Mouse (Mus musculus): ENCODE results near the gene Pdzrn4. TPM values are rescaled to one million over a fixed set of nuclear protein-coding genes. Genes with fewer than 3 reads are reported as not detected.

The Pdzrn4 gene
- total RNA-seq, 2 experiments from 2014 or later, result 14.2 to 18.9 TPM

- intact Hi-C loops (cut with DNase I), result no loop called here
- no peak for DNase-seq
These were observed 94.7 kb downstream of the Pdzrn4 start for GRCm38 (mm10) chr15:92491376-92491775.

DNA sequence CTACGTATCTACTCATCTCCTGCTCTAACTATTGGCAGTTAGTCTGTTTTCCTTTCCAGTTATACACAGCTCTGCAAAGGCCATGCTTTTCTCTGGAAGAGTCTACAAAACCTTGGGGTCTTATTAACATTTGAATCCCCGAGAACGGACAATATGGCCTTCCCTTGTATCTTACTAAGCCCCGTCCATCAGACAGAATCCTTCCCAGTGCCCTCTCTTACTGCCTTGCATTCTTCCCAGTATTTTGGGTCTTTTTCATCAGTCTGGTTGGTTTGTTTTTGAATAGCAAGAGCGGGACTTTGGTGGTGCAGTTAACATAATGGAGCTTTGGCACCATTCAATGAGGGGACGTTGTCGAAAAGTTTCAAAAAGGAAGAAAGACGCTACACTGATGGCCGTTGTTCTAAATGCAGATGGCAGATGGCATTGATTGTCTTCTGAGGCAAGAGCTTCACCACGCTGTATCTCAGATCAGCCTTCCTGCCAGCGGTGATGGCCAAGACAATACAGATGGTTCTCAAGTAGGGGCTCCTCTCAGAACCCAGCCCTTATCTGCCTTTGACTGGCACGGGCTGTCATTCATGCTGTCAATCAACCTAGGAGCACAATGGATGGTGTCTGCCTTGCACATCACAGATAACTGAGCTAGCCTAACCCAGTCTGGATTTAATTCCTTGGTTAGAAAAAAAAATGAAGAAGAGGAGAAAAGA is 98.9 kb downstream of the Pdzrn4 start:
- intact Hi-C loops (cut with DNase I), result no loop called here

DNA sequence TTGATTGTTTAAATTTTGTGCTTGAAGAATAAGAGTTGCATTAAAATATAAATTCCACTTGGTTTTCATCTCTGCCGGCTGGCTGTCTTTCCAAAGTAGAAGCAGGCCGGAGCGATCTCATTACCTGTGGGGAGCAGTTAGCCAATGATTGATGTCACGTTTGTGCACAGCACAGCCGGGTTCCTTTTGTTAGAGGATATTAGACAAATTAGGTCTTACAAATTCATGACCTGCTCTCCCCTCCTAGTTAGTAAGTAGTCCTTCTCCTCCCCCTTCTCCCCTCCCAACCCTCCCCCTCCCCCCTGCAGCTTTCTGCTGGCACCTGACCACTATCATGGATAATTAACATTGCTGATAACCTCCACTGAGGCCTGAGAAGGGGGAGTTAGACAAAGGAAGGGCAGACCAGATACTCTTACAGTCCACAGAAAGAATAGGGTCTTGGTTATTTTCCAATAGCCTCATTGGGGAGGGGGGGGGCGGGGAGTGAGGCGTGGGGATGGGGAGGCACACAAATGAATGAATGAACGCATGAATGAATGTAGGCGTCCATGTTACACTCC is 103.7 kb downstream of the Pdzrn4 start:
- no peak for DNase-seq
- intact Hi-C loops (cut with DNase I), result no loop called here

More for the DNA sequence above, 98.9 kb downstream of the Pdzrn4 start:
- DNase-seq, result no peak

- intact Hi-C loops (cut with DNase I), result no loop called here
- no peak for DNase-seq
These were observed 106.1 kb downstream of the Pdzrn4 start for GRCm38 (mm10) chr15:92502797-92503196.

GRCm38 (mm10) chr15:92509372-92509771 is 112.7 kb downstream of the Pdzrn4 start:
- intact Hi-C loops (cut with DNase I), result no loop called here
- no peak for DNase-seq

DNA sequence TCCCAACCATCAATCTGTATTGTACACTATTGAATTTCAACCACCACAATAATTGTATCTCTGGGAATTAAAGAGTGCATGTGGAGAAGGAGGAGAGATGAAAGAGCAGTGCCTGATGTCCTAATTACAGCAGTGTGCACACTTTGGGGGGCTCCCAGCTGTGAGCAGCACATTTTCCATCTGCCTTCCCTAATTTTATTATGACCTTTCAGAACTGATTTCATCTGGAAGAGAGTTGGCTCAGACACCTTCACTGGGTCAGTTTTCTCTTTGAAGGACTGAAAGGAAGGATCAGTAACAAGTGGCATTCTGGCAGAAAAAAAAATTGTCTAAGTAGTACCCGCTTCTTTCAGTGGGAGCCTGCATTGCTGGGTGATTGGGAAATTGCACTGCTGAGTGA is 119.0 kb downstream of the Pdzrn4 start:
- intact Hi-C loops (cut with DNase I), result no loop called here
- peak; percentile 24 for DNase-seq

DNA sequence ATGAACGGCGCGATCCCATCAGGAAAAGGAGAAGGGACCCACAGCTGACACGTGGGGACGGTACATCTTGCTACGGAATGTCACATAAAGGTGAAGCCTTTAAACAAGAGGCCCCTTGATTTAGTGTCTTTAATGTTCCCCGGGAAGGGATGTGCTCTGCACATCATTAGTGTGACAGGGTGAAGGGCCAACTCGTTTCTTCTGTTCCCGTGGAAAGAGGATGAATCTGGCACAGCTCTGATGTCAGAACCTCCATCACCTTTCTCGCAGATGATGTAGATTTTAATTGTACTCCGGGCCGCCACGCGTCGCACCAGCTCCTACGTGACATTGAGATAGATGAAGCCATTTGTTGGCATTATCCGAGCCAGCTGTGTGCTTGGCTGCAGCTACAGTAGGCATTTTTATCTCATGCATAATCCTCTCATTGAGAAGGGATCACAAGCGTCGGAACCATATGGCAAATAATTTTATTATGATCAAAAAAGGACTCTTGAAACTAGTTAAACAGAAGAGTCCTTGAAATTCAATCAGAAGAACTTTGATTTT is 124.1 kb downstream of the Pdzrn4 start:
- intact Hi-C loops (cut with DNase I), result no loop called here
- peak; percentile 7 for DNase-seq

DNA sequence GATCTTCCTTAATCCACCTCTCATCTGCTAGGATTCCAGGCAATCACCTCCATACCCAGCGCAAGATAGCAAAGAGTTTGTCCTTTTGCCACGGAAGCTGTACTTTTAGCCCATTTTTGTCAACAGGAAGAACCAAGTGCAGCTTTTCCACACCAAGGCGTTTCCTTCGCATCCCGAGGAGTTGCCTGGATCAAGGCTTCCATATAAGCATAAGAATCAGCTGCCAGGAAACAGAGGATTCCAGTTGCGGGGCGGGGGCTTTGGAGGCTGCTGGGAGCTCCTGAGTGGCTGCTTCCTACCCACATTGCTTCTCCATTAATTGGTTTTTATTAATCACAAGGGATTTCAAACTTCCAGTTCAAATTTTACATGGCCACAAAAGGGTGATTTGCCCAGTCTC is 125.0 kb downstream of the Pdzrn4 start:
- no peak for DNase-seq
- intact Hi-C loops (cut with DNase I), result no loop called here

GRCm38 (mm10) chr15:92524917-92525316 is 128.2 kb downstream of the Pdzrn4 start:
- intact Hi-C loops (cut with DNase I), result loop anchor here (5.0 kb wide), 1 partner anchor 692 kb away; no protein-coding TSS in a partner anchor
- DNase-seq, result peak; percentile 11

DNA sequence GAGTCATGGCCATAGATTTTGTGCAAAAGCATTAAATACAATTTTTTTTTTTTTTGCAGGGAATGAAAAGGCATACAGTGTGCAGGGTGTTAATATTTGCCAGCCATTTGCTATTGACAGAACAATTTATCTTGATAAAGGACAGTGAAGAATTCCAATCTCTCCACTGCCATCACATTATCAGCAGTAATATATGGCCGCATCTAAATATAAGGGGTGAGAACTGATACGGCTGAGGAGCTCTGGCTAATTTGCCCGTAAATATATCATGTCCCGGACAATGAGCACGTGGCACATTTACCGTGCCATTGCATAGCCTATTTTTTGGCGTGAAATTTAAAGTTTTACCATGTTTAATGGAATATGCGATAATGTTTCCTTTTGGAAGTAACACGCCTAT is 128.7 kb downstream of the Pdzrn4 start:
- DNase-seq, result no peak
- intact Hi-C loops (cut with DNase I), result loop anchor here (5.0 kb wide), 1 partner anchor 692 kb away; no protein-coding TSS in a partner anchor

GRCm38 (mm10) chr15:92526731-92527130 is 130.1 kb downstream of the Pdzrn4 start:
- intact Hi-C loops (cut with DNase I), result loop anchor here (5.0 kb wide), 1 partner anchor 691 kb away; no protein-coding TSS in a partner anchor
- no peak for DNase-seq

GRCm38 (mm10) chr15:92543252-92543651 is 146.6 kb downstream of the Pdzrn4 start:
- no peak for DNase-seq

DNA sequence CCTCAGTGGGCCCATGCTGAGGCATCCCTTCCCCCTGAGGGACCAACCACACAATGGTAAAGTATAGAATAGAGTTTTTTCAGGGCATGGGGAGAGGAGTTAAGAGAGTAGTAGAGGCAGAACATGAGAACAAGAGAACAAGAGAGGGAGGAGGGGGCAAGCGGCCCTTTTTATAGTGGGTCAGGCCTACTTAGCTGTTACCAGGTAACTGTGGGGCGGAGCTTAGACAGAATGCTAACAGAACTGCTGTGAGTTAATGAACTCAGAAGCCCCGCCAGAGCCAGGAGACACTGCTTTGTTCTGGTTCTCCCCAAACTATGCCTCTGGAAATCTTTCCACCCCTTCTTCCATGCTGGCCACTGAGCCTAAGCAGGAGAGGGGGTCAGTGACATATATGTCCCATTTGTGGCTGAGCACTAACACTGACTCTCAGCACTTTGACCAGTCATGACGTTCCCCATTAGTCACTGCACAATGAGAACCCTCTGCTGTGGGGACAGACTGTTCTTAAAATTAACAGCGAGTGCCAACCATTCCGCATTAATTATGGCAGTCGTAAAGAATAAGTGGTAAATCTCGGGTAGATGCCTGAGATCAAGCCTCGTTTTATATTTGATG is 150.7 kb downstream of the Pdzrn4 start:
- DNase-seq, result no peak
- intact Hi-C loops (cut with DNase I), result no loop called here

More at GRCm38 (mm10) chr15:92543252-92543651, 146.6 kb downstream of the Pdzrn4 start:
- intact Hi-C loops (cut with DNase I), result no loop called here

- intact Hi-C loops (cut with DNase I), result no loop called here
- DNase-seq, result no peak
These were observed 158.4 kb downstream of the Pdzrn4 start for GRCm38 (mm10) chr15:92555012-92555574.

GRCm38 (mm10) chr15:92555716-92556115 is 159.0 kb downstream of the Pdzrn4 start:
- DNase-seq, result no peak
- intact Hi-C loops (cut with DNase I), result no loop called here

DNA sequence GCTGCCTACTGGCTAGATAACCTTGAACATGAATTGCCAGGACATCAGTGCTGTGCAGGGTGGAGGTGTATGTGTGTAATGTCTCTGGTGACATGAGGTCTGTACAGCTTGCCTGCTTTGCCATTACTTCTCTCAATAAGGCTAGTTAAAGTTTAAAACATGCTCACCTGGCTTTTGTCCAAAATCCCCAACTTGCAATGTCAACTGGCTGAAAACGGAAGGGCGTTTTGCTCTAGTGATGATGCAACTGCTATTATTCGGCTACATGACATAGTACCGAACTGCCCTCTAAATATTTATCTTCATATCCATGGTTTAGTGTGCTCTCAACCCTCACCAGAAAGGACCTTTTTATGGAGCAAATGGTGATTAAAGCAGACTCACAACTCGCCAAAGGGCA is 161.9 kb downstream of the Pdzrn4 start:
- intact Hi-C loops (cut with DNase I), result no loop called here
- no peak for DNase-seq

GRCm38 (mm10) chr15:92562149-92562548 is 165.5 kb downstream of the Pdzrn4 start:
- DNase-seq, result no peak

GRCm38 (mm10) chr15:92563576-92563975 is 166.9 kb downstream of the Pdzrn4 start:
- intact Hi-C loops (cut with DNase I), result no loop called here
- DNase-seq, result no peak

More at GRCm38 (mm10) chr15:92562149-92562548, 165.5 kb downstream of the Pdzrn4 start:
- intact Hi-C loops (cut with DNase I), result no loop called here

- no peak for DNase-seq
- intact Hi-C loops (cut with DNase I), result no loop called here
These were observed 174.0 kb downstream of the Pdzrn4 start for GRCm38 (mm10) chr15:92570526-92571243.

DNA sequence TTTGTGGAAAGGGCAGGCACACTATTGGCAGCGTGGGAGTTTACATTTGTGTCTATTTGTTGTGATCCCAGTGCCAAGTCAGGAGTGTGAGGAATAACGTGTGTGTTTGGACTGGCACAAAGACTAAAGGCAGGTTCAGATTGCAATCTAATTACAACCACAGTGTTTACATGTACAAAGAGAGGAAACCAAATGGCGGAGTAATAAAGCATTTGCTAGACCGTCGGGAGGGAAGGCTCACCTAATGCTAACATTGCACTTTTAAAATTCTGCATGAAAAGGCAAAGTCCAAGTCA is 174.5 kb downstream of the Pdzrn4 start:
- DNase-seq, result no peak
- intact Hi-C loops (cut with DNase I), result no loop called here

- no peak for DNase-seq
- intact Hi-C loops (cut with DNase I), result no loop called here
These were observed 180.8 kb downstream of the Pdzrn4 start for GRCm38 (mm10) chr15:92577476-92577875.
